Mouse (Mus musculus) forebrain, embryonic 16.5 days (tissue): ENCODE results near the gene Atg7. TPM values are rescaled to one million over a fixed set of nuclear protein-coding genes. Genes with fewer than 3 reads are reported as not detected.

Experiments used
- ATAC-seq: fragments of 200-750 bp; cut with Nextera tagmentation; 2 replicates; pipeline ENCODE4 v1.8.0; 2017; ENCODE audit warnings: mild to moderate bottlenecking, moderate library complexity
- H3K27ac ChIP-seq: fragments of 300-500 bp; sonication (generic); 2 replicates; pipeline ENCODE4 v1.5.1; 2014; ENCODE audit warnings: low read length, control low read depth
- H3K27me3 ChIP-seq: fragments of 300-500 bp; sonication (generic); replicated peaks from 2 replicates; pipeline ENCODE4 v1.6.1; 2014; ENCODE audit warnings: low read length; ENCODE audit not compliant: control insufficient read depth, insufficient read depth
- H3K36me3 ChIP-seq: fragments of 300-500 bp; sonication (generic); 2 replicates; pipeline ENCODE4 v1.6.1; 2014; ENCODE audit not compliant: control insufficient read depth, insufficient read depth
- H3K4me1 ChIP-seq: fragments of 300-500 bp; sonication (generic); replicated peaks from 2 replicates; pipeline ENCODE4 v1.6.1; 2014; ENCODE audit warnings: low read length; ENCODE audit not compliant: control insufficient read depth, insufficient read depth
- H3K4me2 ChIP-seq: fragments of 300-500 bp; sonication (generic); 2 replicates; pipeline ENCODE4 v1.6.1; 2014; ENCODE audit warnings: mild to moderate bottlenecking, low read length, control low read depth
- H3K4me3 ChIP-seq: fragments of 300-500 bp; sonication (generic); replicated peaks from 2 replicates; pipeline ENCODE4 v1.5.1; 2014; ENCODE audit warnings: mild to moderate bottlenecking, low read length, control low read depth
- H3K9ac ChIP-seq: fragments of 300-500 bp; sonication (generic); replicated peaks from 2 replicates; pipeline ENCODE4 v1.6.1; 2014; ENCODE audit warnings: low read depth, low read length, control low read depth
- H3K9me3 ChIP-seq: fragments of 300-500 bp; sonication (generic); 2 replicates; pipeline ENCODE4 v1.6.1; 2016; ENCODE audit warnings: low read length; ENCODE audit not compliant: control insufficient read depth
- WGBS: fragments of 180-500 bp; shearing (Covaris S2); extraction: QIAGEN DNeasy Blood & Tissue Kit; methylation state at CpG from one replicate; pipeline ENCODE4 v1.1.7; 2014; 5-methylcytosine and 5-hydroxymethylcytosine counted together
- polyA plus RNA-seq: library from polyadenylated mRNA; unstranded; fragments of >200 nt; fragmentation: Nextera tagmentation; extraction: Ambion mirVana; gene quantifications from 2 replicates; pipeline ENCODE4 v1.2.1, GENCODE M21; 2015

The Atg7 gene
- polyA plus RNA-seq, 1 experiment from 2014 or later = 23.2 TPM

- H3K27me3 ChIP-seq = no peaks in the 10 kb centered on the region
- no peaks in the 10 kb centered on the region; the same call in 1 of the 2 replicates for H3K36me3 ChIP-seq
- WGBS = 11% methylated on average over 31 of the region's 46 CpGs
- peak overlapping the region; percentile 71 for H3K9ac ChIP-seq
- peak overlapping the region; percentile 24; the same call in 1 of the 2 replicates for H3K27ac ChIP-seq
- peaks cover 17% of the 10 kb centered on the region for H3K4me1 ChIP-seq
- no peaks in the 10 kb centered on the region for H3K9me3 ChIP-seq
- peak; percentile 78 for ATAC-seq
- H3K4me2 ChIP-seq = peak overlapping the region; percentile 71
- peak overlapping the region; percentile 39 for H3K4me3 ChIP-seq
Measured at GRCm38 (mm10) chr6:114737931-114738759, 95.2 kb downstream of the Atg7 start.

- ATAC-seq = 0 out of 2 replicates have a peak, but pooled peaks have one; percentile 15
- Histone ChIP-seq H3K27me3 (no peaks in the 10 kb centered on the region), H3K4me3 (peak overlapping the region; percentile 39), H3K4me2 (peak overlapping the region; percentile 71), H3K36me3 (no peaks in the 10 kb centered on the region; the same call in 1 of the 2 replicates), H3K9me3 (no peaks in the 10 kb centered on the region), H3K9ac (peak overlapping the region; percentile 71), H3K4me1 (peaks cover 14% of the 10 kb centered on the region), H3K27ac (no peak overlapping the region)
- 83% methylated on average over 4 of the region's 4 CpGs for WGBS
Measured at GRCm38 (mm10) chr6:114738760-114739112, 95.8 kb downstream of the Atg7 start.

- Histone ChIP-seq H3K36me3 (no peaks in the 10 kb centered on the region; the same call in 1 of the 2 replicates), H3K9me3 (no peaks in the 10 kb centered on the region), H3K9ac (no peak overlapping the region), H3K4me1 (peaks cover 12% of the 10 kb centered on the region), H3K27me3 (no peaks in the 10 kb centered on the region), H3K4me2 (no peak overlapping the region), H3K4me3 (no peak overlapping the region), H3K27ac (no peak overlapping the region)
- WGBS = 95% methylated on average over 12 of the region's 12 CpGs
- ATAC-seq = no peak
Measured at GRCm38 (mm10) chr6:114742209-114743003, 99.5 kb downstream of the Atg7 start.

DNA sequence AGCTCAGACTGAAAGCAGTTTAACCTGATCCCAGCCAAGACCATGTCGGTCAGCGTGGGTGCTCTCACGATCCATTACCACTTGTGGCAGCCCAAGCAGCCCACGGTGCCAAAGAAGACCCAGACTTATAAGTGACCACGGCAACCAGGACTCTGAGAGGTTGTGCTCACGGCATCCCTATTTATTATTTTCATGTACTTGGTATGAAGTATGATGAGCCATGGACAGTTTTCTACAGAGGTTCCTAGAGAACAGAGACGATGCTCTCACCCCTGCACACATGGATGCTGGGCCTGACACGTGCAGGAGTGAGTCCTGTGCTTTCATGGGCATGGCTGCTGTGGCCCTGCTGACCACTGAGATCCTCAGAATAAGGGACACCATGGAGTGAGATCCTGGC, 100.2 kb downstream of the Atg7 start:
- ATAC-seq = no peak
- no peak overlapping the region for H3K4me3 ChIP-seq
- H3K27me3 ChIP-seq = no peaks in the 10 kb centered on the region
- no peaks in the 10 kb centered on the region; the same call in 1 of the 2 replicates for H3K36me3 ChIP-seq
- H3K4me1 ChIP-seq = peaks cover 7% of the 10 kb centered on the region
- no peak overlapping the region for H3K9ac ChIP-seq
- WGBS = 92% methylated on average over 8 of the region's 8 CpGs
- no peak overlapping the region for H3K27ac ChIP-seq
- no peak overlapping the region for H3K4me2 ChIP-seq
- H3K9me3 ChIP-seq = no peaks in the 10 kb centered on the region

- no peak overlapping the region for H3K4me3 ChIP-seq
- no peaks in the 10 kb centered on the region for H3K9me3 ChIP-seq
- H3K27me3 ChIP-seq = no peaks in the 10 kb centered on the region
- H3K9ac ChIP-seq = no peak overlapping the region
- no peak for ATAC-seq
- H3K4me1 ChIP-seq = no peaks in the 10 kb centered on the region
- 87% methylated on average over 2 of the region's 2 CpGs for WGBS
- no peak overlapping the region for H3K27ac ChIP-seq
- H3K4me2 ChIP-seq = no peak overlapping the region
- no peaks in the 10 kb centered on the region; the same call in 1 of the 2 replicates for H3K36me3 ChIP-seq
Measured at GRCm38 (mm10) chr6:114743845-114744244, 100.9 kb downstream of the Atg7 start.

- no peak overlapping the region for H3K27ac ChIP-seq
- WGBS = 87% methylated on average over 7 of the region's 7 CpGs
- no peak overlapping the region for H3K9ac ChIP-seq
- no peak overlapping the region for H3K4me3 ChIP-seq
- no peaks in the 10 kb centered on the region for H3K36me3 ChIP-seq
- H3K4me2 ChIP-seq = no peak overlapping the region
- no peaks in the 10 kb centered on the region for H3K27me3 ChIP-seq
- H3K9me3 ChIP-seq = no peaks in the 10 kb centered on the region
- no peaks in the 10 kb centered on the region for H3K4me1 ChIP-seq
- no peak for ATAC-seq
Measured at GRCm38 (mm10) chr6:114746439-114746974, 103.6 kb downstream of the Atg7 start.

GRCm38 (mm10) chr6:114748419-114748818, 105.5 kb downstream of the Atg7 start:
- Histone ChIP-seq H3K4me1 (no peaks in the 10 kb centered on the region), H3K36me3 (no peaks in the 10 kb centered on the region), H3K4me3 (no peak overlapping the region), H3K9me3 (no peaks in the 10 kb centered on the region), H3K9ac (no peak overlapping the region), H3K4me2 (no peak overlapping the region), H3K27me3 (no peaks in the 10 kb centered on the region), H3K27ac (no peak overlapping the region)
- no peak for ATAC-seq
- WGBS = 87% methylated on average over 3 of the region's 3 CpGs

DNA sequence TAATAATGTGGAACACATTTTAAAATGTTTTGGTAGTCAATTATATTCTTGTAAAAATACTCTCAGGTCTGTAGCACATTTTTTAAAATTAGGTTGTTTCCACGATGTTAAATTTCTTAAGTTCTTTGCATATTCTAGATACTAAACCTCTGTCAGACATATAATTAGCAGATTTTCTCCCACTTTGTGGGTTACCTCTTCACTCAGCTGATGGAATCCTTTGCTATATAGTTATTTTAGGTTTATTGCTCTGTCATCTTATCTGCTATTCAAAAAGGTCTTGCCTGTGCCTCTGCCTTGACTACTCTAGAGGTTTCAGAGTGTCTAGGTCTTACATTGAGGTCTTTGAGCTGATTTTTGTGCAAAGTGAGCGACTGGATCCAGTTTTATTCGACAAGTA, 106.0 kb downstream of the Atg7 start:
- H3K27ac ChIP-seq = no peak overlapping the region
- no peak for ATAC-seq
- 90% methylated on average over 3 of the region's 3 CpGs for whole genome bisulfite sequencing
- no peaks in the 10 kb centered on the region for H3K36me3 ChIP-seq
- no peak overlapping the region for H3K4me2 ChIP-seq
- no peak overlapping the region for H3K4me3 ChIP-seq
- H3K27me3 ChIP-seq = no peaks in the 10 kb centered on the region
- H3K9ac ChIP-seq = no peak overlapping the region
- no peaks in the 10 kb centered on the region for H3K4me1 ChIP-seq
- H3K9me3 ChIP-seq = no peaks in the 10 kb centered on the region

DNA sequence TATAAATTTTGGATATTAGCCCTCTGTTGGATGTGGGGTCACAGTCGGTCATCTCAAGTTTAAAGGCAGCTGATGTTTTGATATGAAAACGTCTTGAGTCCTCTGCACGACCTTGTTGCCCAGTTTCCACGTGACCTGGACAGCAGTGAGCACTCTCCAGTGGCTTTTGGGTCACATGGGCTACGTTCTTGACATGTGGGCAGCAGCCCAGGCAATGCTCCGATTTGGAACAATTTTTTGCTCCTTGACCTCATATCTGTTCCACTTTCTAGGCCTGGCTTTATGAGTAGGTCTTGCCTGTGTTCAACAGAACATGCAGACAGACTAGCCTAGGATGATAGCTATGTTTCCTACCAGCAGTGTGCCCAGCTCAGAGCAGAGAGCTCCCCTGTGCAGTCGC, 115.9 kb downstream of the Atg7 start:
- WGBS = 77% methylated on average over 7 of the region's 7 CpGs
- ATAC-seq = no peak
- H3K9ac ChIP-seq = no peak overlapping the region

More for the DNA sequence above, 115.9 kb downstream of the Atg7 start:
- Histone ChIP-seq H3K9me3 (no peaks in the 10 kb centered on the region), H3K4me1 (no peaks in the 10 kb centered on the region), H3K36me3 (no peaks in the 10 kb centered on the region), H3K4me2 (no peak overlapping the region), H3K27me3 (no peaks in the 10 kb centered on the region), H3K27ac (no peak overlapping the region), H3K4me3 (no peak overlapping the region)
